Mouse (Mus musculus) midbrain, embryonic 11.5 days (tissue): ENCODE results near the gene Plin4. TPM values are rescaled to one million over a fixed set of nuclear protein-coding genes. Genes with fewer than 3 reads are reported as not detected.

Source experiments
- ATAC-seq: fragments of 200-750 bp; cut with Nextera tagmentation; 2 replicates; pipeline ENCODE4 v1.8.0; 2017; ENCODE audit warnings: moderate TSS enrichment, moderate library complexity; ENCODE audit not compliant: low FRiP score
- DNase-seq: peaks from one replicate; pipeline ENCODE4 v3.0.0; 2015; ENCODE audit warnings: low spot score; ENCODE audit errors: missing footprints
- H3K27ac ChIP-seq: fragments of 300-500 bp; sonication (generic); 2 replicates; pipeline ENCODE4 v1.5.1; 2014; ENCODE audit warnings: low read depth, low read length
- H3K27me3 ChIP-seq: fragments of 300-500 bp; sonication (generic); 2 replicates; pipeline ENCODE4 v1.6.1; 2014; ENCODE audit warnings: mild to moderate bottlenecking, low read length, moderate library complexity, mixed read lengths; ENCODE audit not compliant: control insufficient read depth, insufficient read depth
- H3K36me3 ChIP-seq: fragments of 300-500 bp; sonication (generic); 2 replicates; pipeline ENCODE4 v1.6.1; 2014; ENCODE audit warnings: mild to moderate bottlenecking, low read length, moderate library complexity, mixed read lengths; ENCODE audit not compliant: control insufficient read depth, insufficient read depth
- H3K4me1 ChIP-seq: fragments of 300-500 bp; sonication (generic); 2 replicates; pipeline ENCODE4 v1.6.1; 2014; ENCODE audit warnings: low read length; ENCODE audit not compliant: control insufficient read depth, insufficient read depth
- H3K4me2 ChIP-seq: fragments of 300-500 bp; sonication (generic); 2 replicates; pipeline ENCODE4 v1.6.1; 2014; ENCODE audit warnings: mild to moderate bottlenecking, moderate library complexity
- H3K4me3 ChIP-seq: fragments of 300-500 bp; sonication (generic); 2 replicates; pipeline ENCODE4 v1.5.1; 2014; ENCODE audit warnings: low read depth, low read length
- H3K9ac ChIP-seq: fragments of 300-500 bp; sonication (generic); 2 replicates; pipeline ENCODE4 v1.6.1; 2014; ENCODE audit warnings: low read length
- H3K9me3 ChIP-seq: fragments of 300-500 bp; sonication (generic); 2 replicates; pipeline ENCODE4 v1.6.1; 2016; ENCODE audit warnings: low read length; ENCODE audit not compliant: control insufficient read depth
- WGBS: fragments of 180-500 bp; shearing (Covaris S2); extraction: QIAGEN DNeasy Blood & Tissue Kit; methylation state at CpG from one replicate; pipeline ENCODE4 v1.1.7; 2014; 5-methylcytosine and 5-hydroxymethylcytosine counted together
- polyA plus RNA-seq: library from polyadenylated mRNA; unstranded; fragments of >200 nt; fragmentation: Nextera tagmentation; extraction: Ambion mirVana; gene quantifications from 2 replicates; pipeline ENCODE4 v1.2.1, GENCODE M21; 2014

Plin4 gene
- polyA plus RNA-seq, 1 experiment from 2014 or later = 0.05 TPM

DNA sequence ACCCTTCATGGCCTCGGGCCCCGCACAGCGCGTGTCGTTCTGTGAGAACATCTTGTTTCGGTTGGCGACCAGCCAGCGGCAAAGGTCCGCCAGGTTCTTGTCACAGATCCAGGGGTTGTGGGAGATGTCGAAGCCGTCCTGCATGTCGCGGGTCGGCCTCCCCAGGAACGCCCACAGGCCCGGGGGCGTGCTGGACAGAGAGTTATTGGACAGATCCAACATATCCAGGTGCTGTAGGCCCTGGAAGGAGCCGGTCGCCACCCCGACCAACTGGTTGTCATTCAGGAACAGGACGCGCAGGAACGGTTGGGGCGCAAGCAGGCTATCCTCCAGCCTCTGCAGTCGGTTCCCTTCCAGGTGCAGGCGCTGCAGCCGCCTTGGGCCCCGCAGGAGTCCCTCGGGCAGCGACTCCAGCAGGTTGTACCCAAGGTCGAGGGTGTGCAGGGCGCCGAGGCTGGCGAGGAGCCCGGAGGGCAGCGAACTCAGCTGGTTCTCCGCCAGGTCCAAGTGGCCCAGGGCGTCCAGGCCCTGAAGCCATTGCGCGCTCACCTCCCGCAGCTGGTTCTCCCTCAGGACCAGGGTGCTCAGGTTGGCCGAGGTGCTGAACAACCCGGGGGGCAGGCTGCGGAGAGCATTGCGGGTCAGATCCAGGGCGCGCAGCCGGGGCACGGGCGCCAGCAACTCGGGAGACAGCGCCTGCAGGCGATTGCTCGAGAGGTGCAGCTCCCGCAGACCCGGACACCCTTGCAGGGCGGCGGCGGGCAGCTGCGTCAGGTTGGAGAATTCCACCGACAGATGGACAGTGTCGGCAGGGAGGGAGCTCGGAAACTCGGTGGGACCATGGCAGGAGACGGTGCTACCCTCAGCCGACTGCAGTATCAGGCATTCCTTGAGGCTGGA, 10.6 kb upstream of the Plin4 start:
- H3K4me3 ChIP-seq = no peak overlapping the region
- DNase-seq (no peak), ATAC-seq (no peak)
- H3K4me2 ChIP-seq = no peak overlapping the region
- no peaks in the 10 kb centered on the region for H3K36me3 ChIP-seq
- 10% methylated on average over 66 of the region's 66 CpGs for WGBS
- H3K27ac ChIP-seq = no peak overlapping the region
- peaks cover 3% of the 10 kb centered on the region; the same call in 1 of the 2 replicates for H3K4me1 ChIP-seq
- peaks cover 56% of the 10 kb centered on the region for H3K27me3 ChIP-seq
- peaks cover 9% of the 10 kb centered on the region for H3K9me3 ChIP-seq
- no peak overlapping the region for H3K9ac ChIP-seq

DNA sequence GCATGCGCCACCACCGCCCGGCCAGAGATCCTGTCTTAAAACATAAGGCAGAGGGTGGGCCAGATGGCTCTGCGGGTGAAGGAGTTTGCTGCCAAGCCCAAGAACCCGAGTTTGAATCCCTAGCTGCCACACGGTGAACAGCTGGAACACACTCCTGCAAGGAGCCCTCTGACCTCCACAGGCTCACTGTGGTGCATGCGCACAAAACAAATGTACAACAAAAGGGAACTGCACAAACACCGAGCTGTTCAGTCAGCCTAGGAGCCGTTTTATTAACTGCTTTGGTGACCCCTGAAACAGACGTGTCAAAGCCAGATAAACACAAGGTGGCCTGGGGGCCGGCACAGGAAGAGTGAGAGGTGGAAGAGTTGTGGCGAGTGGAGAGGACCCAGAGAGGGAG, 9.8 kb upstream of the Plin4 start:
- Histone ChIP-seq H3K9me3 (peaks cover 9% of the 10 kb centered on the region), H3K9ac (no peak overlapping the region), H3K4me2 (no peak overlapping the region), H3K27ac (no peak overlapping the region), H3K27me3 (peaks cover 51% of the 10 kb centered on the region), H3K36me3 (no peaks in the 10 kb centered on the region), H3K4me3 (no peak overlapping the region), H3K4me1 (peaks cover 3% of the 10 kb centered on the region; the same call in 1 of the 2 replicates)
- no peak for DNase-seq
- WGBS = 50% methylated on average over 12 of the region's 12 CpGs
- ATAC-seq = no peak

DNA sequence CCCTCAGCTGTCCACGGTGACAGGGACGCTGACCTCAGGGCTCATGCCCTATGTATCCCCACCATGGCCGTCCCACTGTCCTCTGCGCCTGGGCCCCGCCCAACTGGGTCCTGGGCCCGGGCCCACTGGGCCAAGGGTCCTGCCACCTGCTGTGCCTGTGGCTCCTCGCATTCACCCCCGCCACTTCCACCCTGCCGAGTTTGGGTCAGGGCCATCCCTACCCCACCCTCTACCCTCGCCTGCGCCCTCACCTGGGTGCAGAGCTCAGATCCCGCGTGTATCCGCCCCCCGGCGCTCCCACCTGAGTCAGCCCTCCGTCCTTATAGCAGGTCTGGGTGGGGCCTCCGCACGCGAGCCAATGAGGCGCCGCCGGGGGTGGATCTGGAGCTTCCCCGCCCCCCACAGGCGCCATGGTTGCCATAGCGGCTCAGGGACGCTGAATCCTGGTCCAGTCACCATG, 7.7 kb upstream of the Plin4 start, which contains the start of gene Plin5:
TSS of gene Plin5 (minus strand) at position 346 of the 460 bp plus-strand sequence.
- WGBS = under 1% methylated on average over 27 of the region's 27 CpGs

DNA sequence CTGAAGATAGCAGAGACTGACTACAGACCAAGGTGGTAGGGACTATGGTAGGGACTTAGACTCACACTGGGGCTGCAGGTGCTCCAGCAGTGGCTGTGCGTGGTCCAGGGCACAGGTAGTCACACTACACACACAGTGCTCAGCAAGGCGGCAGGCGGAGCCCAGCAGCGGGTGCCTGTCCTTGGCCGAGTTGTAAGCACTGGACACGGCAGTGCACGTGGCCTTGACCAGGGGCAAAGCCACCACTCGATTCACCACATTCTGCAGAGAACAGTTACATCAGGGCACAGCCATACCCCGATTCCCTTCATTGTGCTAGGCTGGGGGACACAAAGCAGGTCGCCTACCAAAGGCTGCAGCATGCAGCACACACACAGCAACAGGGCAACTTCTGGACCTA, 6.6 kb upstream of the Plin4 start:
- no peaks in the 10 kb centered on the region for H3K9me3 ChIP-seq
- no peak overlapping the region for H3K9ac ChIP-seq
- DNase-seq (no peak), ATAC-seq (no peak)
- H3K27ac ChIP-seq = no peak overlapping the region
- 0 out of 2 replicates have a peak, but pooled peaks cover 3% of the 10 kb centered on the region for H3K4me1 ChIP-seq
- 81% methylated on average over 10 of the region's 10 CpGs for WGBS
- no peak overlapping the region for H3K4me2 ChIP-seq
- H3K27me3 ChIP-seq = peaks cover 28% of the 10 kb centered on the region
- no peak overlapping the region for H3K4me3 ChIP-seq
- no peaks in the 10 kb centered on the region for H3K36me3 ChIP-seq

More for the DNA sequence above, 7.7 kb upstream of the Plin4 start, which contains the start of gene Plin5:
- peaks cover 2% of the 10 kb centered on the region; the same call in 1 of the 2 replicates for H3K9me3 ChIP-seq
- H3K27me3 ChIP-seq = peaks cover 34% of the 10 kb centered on the region
- H3K36me3 ChIP-seq = no peaks in the 10 kb centered on the region
- peak within 1 kb of the TSS; percentile 42 for H3K4me2 ChIP-seq
- H3K4me3 ChIP-seq = peak within 1 kb of the TSS; percentile 17; the same call in 1 of the 2 replicates
- ATAC-seq = peak; percentile 48; the same call in 1 of the 2 replicates
- H3K4me1 ChIP-seq = 0 out of 2 replicates have a peak, but pooled peaks cover 3% of the 10 kb centered on the region
- no peak within 1 kb of the TSS for H3K27ac ChIP-seq
- DNase-seq = peak; percentile 86
- 0 out of 2 replicates have a peak within 1 kb of the TSS, but pooled peaks have one; percentile 20 for H3K9ac ChIP-seq

DNA sequence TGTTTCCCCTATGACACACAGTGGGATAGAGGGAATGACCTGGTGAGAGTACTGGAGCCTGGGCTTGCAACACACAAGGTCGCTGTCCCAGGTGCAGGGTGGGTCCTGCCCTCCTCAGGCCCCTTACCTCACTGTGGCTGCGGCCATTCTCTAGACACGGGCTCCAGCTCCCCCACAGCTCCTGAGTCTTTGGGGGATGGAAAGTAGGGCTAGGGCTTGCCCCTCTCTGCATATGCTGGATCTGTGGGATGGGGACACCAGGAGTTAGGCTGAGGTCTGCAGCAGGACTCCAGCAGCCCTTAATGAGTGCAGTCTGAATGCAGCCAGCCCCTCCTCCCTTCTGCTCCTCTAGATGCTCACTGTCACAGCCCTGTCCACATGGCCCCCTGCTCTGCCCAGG, 3.1 kb upstream of the Plin4 start:
- Histone ChIP-seq H3K4me3 (no peak overlapping the region), H3K4me1 (0 out of 2 replicates have a peak, but pooled peaks cover 3% of the 10 kb centered on the region), H3K9ac (no peak overlapping the region), H3K27ac (no peak overlapping the region), H3K27me3 (0 out of 2 replicates have a peak, but pooled peaks cover 3% of the 10 kb centered on the region), H3K9me3 (no peaks in the 10 kb centered on the region), H3K36me3 (no peaks in the 10 kb centered on the region), H3K4me2 (no peak overlapping the region)
- WGBS = 79% methylated on average over 3 of the region's 3 CpGs
- DNase-seq = no peak
- no peak for ATAC-seq

DNA sequence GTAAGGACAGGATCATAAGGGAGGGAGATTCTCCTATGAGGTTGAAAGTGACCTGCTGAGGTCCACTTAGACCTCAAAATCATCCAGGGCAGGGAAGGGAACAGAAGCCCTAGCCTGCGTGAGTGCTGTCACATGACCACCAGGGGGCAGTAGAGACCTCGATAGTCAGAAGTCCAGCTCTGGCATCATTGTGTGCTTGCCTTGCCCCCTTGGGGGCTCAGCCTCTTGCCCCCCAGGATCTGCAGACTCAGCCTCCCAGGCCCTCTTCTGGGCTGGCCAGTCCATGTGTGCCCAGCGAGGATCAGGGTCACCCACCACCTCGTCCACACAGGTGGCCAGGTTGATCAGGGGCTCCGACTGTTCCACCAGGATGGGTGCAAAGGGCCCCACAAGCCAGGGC, 2.3 kb upstream of the Plin4 start:
- no peaks in the 10 kb centered on the region for H3K27me3 ChIP-seq
- ATAC-seq (peak; percentile 52; the same call in 1 of the 2 replicates), DNase-seq (peak; percentile 91)
- H3K9ac ChIP-seq = no peak overlapping the region
- H3K4me3 ChIP-seq = no peak overlapping the region
- H3K4me1 ChIP-seq = no peaks in the 10 kb centered on the region
- no peaks in the 10 kb centered on the region for H3K9me3 ChIP-seq
- no peak overlapping the region for H3K27ac ChIP-seq
- 43% methylated on average over 5 of the region's 5 CpGs for WGBS
- no peaks in the 10 kb centered on the region for H3K36me3 ChIP-seq
- no peak overlapping the region for H3K4me2 ChIP-seq

DNA sequence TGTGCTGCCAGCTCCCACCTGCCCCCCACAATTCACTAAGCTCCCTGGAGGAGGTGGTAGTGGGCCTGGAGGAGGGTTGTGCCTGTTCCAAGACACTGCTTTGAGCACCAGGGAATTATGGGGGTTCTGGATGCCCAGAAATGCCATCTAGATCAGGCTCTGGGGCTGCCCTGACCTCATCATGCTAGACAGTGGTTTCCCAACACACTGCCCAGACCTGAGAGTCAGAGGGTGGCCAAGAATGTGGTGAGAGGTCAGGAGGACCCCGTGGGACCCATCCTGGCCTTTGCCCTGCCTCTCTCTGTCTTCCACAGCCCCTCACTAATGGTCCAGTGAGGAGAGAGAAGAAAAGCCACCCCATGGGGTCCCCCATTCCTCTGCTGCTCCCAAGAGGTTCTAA, 1.4 kb upstream of the Plin4 start:
- 69% methylated on average over 1 of the region's 1 CpGs for WGBS
- DNase-seq = no peak
- Histone ChIP-seq H3K27me3 (no peaks in the 10 kb centered on the region), H3K27ac (no peak overlapping the region), H3K36me3 (no peaks in the 10 kb centered on the region), H3K4me3 (no peak overlapping the region), H3K4me2 (no peak overlapping the region), H3K9me3 (no peaks in the 10 kb centered on the region), H3K4me1 (no peaks in the 10 kb centered on the region), H3K9ac (no peak overlapping the region)
- ATAC-seq = no peak

DNA sequence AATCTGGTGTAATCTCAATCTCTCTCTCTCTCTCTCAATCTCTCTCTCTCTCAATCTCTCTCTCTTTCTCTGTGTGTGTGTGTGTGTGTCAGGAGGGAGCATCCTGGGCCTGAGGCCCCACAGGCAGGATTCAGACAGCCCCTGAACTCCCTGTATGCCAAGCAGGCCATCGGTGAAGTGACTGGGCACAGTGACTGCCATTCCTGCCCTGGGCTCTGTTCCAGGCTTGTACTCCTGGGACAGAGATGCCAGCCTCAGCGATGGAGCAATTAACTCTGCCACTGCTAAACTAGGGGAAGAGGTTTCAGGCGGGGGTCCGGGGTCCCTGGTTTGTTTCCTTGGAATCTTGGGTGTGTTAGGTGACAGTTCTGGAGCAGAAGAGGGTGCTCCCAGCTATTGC, 968 bp upstream of the Plin4 start:
- Histone ChIP-seq H3K4me1 (no peaks in the 10 kb centered on the region), H3K4me3 (no peak overlapping the region), H3K27me3 (no peaks in the 10 kb centered on the region), H3K27ac (no peak overlapping the region), H3K9ac (no peak overlapping the region), H3K36me3 (no peaks in the 10 kb centered on the region), H3K4me2 (no peak overlapping the region), H3K9me3 (no peaks in the 10 kb centered on the region)
- DNase-seq (no peak), ATAC-seq (no peak)
- 75% methylated on average over 4 of the region's 4 CpGs for WGBS
